Mouse (Mus musculus) kidney, postnatal 36 days (tissue): ENCODE data around the gene Gins2.
A peak's percentile ranks its signal among the peaks of the same experiment; 100 is the strongest.

ENCODE experiments used
- DNase-seq, 2 experiments: peaks; one replicate each; pipeline ENCODE4 v3.0.0; 2021 to 2022; ENCODE audit warnings: mixed read lengths in 2 of 2

Gins2 gene

DNA sequence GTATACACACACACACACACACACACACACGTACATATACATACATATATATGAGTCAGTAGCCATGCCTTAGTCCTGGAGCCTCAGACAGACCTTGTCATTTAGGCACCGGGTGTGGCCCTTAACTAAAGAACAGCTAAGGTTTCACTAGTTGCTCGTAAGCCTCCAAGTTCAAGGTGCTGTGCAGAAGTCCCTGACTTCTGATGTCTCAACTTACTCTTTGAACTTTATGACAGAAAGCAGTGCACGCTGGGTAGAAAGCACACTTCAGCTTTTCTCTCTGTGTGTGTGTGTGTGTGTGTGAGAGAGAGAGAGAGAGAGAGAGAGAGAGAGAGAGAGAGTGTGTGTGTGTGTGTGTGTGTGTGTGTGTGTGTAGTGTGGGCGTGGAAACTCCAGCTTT is 44.9 kb downstream of the Gins2 start:
- peak; percentile 50 to 71 for DNase-seq

DNA sequence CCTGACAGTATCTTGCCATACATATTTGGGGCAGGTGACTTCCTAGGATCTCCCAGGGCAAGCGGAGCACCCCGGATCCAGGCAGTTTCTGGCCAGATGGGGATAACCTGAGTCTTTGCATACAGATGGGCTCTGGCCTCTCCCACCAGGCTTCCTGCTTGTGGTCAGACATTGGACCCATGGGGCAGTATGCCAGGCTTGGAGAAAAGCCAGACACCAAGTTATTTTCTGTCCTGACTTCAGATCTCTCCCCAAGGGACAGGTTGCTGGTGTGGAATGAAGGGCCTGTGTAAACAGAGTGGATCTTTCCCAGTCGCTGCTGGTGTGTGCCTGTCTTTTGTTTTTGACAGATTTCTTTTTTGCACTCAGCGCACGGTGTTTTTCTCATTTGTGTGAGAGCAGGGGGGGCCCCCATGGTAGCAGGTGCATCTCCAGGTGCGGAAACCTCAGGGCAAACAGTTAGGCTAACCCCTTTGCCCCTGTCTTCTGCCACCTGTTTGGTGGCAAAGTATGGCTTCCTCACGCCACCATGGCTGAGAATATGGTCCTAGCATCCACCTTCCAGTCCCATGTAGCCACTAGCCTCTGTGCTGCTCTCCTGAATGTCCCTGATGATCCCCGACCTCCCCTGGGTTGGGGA is 45.6 kb downstream of the Gins2 start:
- DNase-seq, result peak; percentile 94 to 95

- DNase-seq, result no peak
Measured at GRCm38 (mm10) chr8:120542995-120543394, 46.1 kb downstream of the Gins2 start.

GRCm38 (mm10) chr8:120539775-120540625 is 49.1 kb downstream of the Gins2 start:
- DNase-seq, result peak; percentile 54 to 57

- peak in 1 of 2 experiments; percentile 49 for DNase-seq
Measured at GRCm38 (mm10) chr8:120539381-120539774, 49.7 kb downstream of the Gins2 start.

DNA sequence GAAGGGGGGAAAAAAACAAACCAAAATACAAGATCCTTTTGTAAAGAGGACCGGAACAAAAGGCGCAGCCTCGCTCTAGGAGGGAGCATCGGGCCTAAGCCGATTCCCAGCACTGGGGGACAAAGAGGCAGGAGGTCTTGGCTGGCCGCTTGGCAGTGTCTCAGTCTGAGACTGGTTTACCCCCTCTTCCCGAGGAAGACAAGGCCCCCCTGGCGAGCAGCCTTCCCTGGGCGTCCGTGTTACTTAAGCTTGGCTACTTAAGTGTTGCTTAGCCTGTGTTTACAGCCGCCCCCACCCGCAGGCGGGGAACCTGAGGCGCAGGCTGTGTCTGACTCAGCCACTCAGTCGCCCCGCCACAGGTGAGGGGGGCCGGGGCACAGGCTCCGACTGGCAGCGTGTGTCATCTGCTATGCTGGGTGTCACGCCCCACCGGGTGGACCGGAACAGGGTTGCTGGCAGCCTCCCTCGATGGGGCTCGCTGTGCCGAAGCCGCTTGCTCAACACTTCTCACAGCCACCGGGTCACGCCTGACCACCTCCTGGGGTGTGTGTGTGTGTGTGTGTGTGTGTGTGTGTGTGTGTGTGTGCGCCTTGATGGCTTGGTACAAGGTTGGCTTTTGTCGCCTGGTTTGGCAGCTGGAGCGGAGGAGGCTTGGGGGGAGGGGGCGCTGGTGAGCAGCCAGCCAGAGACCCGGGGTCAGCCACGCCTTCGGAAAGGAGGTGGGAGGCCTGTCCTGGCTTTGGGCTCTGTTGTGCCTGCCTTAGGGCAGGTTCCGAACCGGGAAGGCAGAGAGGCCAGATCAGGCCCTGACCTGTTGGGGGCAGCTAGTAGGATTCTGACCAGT is 50.5 kb downstream of the Gins2 start:
- DNase-seq, result peak; percentile 94 to 95

DNA sequence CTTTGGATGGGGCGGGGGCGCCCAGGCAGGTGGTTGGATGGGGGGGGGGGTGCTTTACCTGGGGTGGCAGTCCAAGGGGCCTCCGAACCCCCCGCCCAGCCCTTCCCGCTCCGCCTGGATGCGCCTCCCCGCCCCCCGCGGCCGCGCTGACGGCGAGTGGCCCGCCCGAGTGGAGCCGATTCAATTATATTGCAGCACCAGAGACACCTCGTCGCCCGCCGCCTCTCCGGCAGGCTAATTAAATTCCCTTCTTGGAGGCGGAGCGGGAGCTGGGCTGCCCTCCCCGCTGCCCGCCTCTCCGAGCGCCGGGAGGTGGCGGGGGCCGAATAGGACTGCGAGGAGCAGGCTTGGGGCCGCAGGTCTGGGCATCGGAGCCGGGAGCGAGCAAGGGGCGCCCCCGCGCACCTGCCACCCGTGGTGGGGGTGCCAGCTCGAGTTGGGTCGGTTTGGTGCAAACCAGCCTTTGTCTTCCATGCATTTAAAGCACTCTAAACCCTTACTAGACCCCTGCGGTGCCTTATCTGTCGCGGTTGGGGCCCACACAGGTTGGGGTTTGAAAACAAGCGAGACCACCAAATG is 51.2 kb downstream of the Gins2 start:
- peak; percentile 79 to 81 for DNase-seq

DNA sequence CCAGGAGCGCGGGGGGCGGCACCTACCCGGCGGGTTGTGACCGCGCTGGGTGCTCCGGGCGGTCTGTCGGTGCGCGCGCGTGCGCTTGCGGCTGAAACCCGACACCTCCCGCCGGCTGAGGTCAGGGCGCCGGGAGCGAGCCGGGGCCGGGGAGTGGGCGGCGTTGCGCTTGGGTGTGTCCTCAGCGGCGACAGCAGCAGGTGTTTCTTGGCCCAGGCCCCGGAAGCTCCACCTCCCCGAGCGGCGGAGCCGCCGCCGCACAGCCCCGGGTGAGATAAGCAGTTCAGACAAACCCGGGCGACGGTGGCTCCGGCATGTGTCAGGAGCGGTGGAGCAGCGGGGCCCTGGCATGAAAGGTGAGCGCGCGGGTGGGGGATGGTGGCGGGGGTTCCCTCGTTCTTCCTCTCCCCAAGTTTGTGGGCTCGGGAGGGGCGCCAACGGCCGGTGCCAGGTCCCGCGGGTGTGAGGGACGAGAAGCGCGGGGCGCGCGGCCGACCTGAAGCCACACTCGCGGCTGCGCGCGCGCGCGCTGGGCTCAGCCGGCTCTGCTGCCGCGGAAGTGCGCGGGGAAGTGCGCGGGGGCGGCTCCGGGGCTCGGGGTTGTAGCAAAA is 51.8 kb downstream of the Gins2 start:
- peak; percentile 90 for DNase-seq

DNA sequence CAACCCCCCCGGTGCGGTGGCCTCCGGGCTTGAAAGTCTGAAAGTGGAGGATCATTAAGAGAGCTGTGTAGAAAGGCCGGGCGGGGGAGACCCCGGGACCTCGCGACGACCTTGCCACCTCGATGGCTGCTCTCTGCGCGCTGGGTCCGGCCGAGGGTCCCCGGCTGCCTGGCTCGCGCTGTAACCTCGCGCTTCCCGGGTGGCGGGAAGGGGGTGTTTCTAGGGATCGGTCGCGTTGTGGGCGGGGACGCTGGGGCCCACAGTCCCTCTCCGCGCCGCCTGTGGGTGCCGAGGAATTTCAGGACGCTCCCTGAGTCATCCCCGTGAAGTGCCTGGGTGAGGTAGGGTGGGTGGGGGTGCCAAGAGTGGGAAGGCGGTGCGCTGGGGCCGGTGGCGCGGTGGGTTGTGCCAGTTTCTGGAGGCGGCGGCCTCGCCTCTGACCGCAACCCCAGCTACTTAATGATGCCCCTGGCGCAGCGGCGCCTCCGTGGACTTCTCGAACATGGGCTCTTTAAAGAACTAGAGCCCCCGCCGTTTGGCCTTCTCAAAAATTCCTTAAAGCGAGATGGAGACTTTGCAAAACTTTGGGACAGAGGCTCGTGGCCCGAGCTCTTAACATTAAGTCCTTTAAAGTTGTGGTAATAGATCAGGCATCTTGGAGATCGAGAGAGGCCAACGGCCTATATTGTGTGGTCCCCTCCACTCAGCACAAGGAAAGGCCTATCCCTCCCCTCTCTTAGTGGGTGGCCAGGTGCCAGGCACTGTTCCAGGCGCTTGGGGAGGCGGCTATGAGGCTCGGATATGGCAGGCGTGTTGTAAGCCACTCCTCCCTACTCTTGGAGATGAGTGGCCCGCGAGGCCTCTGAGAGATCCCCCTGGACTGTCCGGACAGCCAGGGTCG is 52.5 kb downstream of the Gins2 start:
- DNase-seq, result peak in 1 of 2 experiments; percentile 49

GRCm38 (mm10) chr8:120535452-120536305 is 53.4 kb downstream of the Gins2 start:
- DNase-seq, result peak; percentile 45 to 67

GRCm38 (mm10) chr8:120534504-120535368 is 54.4 kb downstream of the Gins2 start:
- DNase-seq, result peak; percentile 89 to 90

GRCm38 (mm10) chr8:120534080-120534479 is 55.0 kb downstream of the Gins2 start:
- no peak for DNase-seq

DNA sequence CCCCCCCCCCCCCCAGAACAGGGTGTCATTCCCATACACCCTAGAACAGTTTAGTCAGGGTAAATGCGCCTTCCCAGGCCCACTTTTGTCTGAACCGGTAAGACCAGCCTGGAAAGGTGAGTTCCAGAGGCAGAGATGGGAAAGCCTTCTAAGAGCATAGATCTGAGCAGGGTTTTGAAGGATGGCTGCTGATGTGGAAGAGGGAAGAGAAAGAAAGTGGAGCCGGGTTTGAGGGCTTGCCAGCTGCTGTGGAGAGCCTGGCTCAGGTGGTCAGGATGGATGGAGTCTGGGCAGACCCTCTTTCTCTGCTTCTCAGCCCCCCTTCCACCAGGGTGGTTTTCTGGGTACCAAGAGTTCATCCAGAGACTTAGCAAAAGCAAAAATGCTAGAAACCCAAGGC is 55.7 kb downstream of the Gins2 start:
- no peak for DNase-seq

DNA sequence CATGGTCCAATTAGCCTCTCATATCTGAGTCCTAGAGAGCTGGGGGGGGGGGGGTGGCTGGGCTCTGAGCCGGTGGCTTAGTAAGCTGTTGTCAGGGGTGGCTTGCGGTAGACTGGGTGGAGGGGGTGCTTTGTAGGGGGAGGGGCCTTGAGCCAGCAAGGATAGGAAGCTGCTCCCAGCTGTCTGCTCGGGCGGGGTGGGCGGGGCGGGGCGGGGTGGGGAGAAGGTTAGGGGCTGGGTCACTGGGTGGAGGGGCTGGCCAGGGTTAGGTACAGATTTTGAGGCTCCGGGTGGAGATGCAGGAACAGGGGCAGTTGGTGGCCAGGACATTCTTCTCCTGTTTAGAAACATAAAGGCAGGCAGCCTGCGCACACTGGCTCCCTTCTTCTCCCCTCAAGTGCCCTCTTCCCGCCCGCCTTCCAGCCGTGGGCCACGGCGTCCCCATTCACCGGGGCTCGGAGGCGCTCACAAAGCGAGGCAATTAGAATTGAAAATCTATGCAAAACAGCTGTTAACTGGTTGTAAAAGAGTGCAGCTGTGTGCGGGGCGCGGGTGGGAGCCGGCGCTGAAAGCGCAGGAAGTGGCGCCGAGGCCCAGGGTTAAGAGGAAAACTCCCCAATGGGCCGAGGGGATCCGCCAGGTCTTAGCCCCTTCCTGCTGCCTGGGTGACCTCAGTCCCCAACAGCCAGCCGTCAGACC is 56.4 kb downstream of the Gins2 start:
- DNase-seq, result no peak

GRCm38 (mm10) chr8:120531775-120532516 is 57.2 kb downstream of the Gins2 start:
- DNase-seq, result no peak

DNA sequence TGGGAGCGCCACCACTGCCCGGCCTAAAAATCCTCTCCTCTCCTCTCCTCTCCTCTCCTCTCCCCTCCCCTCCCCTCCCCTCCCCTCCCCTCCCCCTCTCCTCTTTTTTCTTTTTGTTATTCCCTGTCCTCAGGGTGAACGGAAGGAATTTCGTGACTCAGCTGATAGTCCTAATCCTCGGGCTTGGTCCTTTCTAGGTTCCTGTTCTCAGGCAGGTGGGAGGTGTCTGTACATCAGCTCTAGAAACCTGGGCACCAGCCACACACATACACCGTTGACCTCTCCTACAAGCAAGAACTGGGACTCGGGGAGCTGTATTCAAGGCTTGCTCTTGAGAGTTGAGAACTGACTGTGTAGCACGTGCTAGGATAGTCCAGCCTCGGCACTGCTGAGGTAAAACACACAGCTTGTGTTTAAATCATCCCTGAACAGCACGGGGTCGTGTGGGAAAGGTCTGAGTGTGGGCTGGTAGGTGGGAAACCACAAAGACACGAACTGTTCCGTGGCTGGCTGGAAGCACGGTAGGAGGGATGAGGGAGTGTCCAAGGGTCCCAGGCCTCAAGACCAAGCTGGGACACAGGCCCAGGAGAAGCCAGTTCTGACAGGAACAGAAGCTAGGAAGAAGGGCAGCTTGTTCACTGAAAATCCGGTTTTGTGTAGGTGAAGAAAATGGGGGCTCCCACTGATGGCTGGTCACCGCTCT is 58.0 kb downstream of the Gins2 start:
- no peak for DNase-seq

GRCm38 (mm10) chr8:120529226-120529625 is 59.9 kb downstream of the Gins2 start:
- peak; percentile 56 to 63 for DNase-seq
